Mouse (Mus musculus): Measurements from ENCODE around the gene Cys1. TPM values are rescaled to one million over a fixed set of nuclear protein-coding genes. Genes with fewer than 3 reads are reported as not detected.

The Cys1 gene
- not detected for total RNA-seq (2023)

DNA sequence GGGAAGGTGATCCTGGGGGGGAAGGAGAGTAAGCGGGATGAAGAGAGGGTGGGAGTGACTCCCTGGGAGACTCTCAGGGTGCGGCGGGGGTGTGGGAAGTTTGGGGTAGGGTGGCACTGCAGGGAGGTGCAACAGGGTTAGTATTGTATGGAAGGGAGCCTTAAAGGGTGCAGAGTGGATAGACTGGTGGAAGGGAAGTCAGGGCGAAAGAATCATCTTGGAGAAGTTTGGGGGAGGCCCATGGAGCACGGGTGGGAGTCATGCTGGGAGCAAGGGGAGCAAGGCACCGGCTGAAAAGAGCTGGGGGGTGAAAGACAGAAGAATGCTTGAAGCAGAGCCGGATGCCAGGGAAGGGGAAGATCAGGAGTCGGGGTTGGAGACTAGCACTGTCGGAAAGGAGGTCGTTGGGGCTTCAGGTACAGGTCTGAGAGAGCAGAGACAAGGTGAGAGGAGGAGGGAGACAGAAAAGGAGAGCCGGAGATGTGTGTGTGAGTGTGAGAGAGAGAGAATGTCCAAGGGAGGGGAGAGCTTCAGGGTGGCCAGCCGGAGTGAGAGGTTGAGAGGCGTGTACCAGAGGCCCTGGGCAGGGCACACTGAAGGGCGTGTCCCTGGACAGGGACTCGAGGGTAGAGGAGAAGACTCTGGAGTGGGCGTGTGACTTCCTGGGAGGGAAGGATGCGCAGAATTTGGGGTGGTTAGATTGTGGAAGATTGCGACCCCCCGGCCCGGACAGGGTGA is at the start of gene Cys1:
Cys1 (minus strand) TSS at position 528 of the 738 bp plus-strand sequence.

GRCm38 (mm10) chr12:24707954-24708823 is 26.6 kb upstream of the Cys1 start, which contains the start of gene Rrm2:
Rrm2 (plus strand) TSS chr12:24708241.

GRCm38 (mm10) chr12:24651063-24651557 is 30.5 kb downstream of the Cys1 start, which contains the start of gene Klf11:
Klf11 (plus strand) TSS chr12:24651274.

Other genes starting within 250 kb of the Cys1 start
- 42.3 TPM for gene Taf1b, start 183.5 kb downstream of the Cys1 start, total RNA-seq (2023)
- 2.4 TPM for gene Grhl1, start 109.5 kb downstream of the Cys1 start, total RNA-seq (2023)
- 47.5 TPM for gene Klf11, start 30.5 kb downstream of the Cys1 start, total RNA-seq (2023)
- 3.5 TPM for gene Rrm2, start 26.4 kb upstream of the Cys1 start, total RNA-seq (2023)
- gene Mboat2, start 149.1 kb upstream of the Cys1 start, total RNA-seq (2023) = not detected

Measured in CD4-positive naive resting alpha-beta T cell, adult 76 days (primary cell).